Mouse (Mus musculus): ENCODE measurements around the gene Abcd1. TPM values are rescaled to one million over a fixed set of nuclear protein-coding genes. Genes with fewer than 3 reads are reported as not detected.

The Abcd1 gene
- total RNA-seq (2021) = 10 to 100 TPM; 24.7 to 31.8 TPM
- long read RNA-seq, experiment 1, transcript Abcd1-201 (10 exons, 3,648 nt) = major isoform, 8 of 12 reads
- long read RNA-seq, experiment 1, partial matches to known transcripts = 3 of 12 reads
- long read RNA-seq, experiment 1, other reads (novel, unspliced or antisense) = 1 of 12 reads
- long read RNA-seq, experiment 2, transcript Abcd1-201 (10 exons, 3,648 nt) = major isoform, 13 of 17 reads
- long read RNA-seq, experiment 2, partial matches to known transcripts = 2 of 17 reads
- long read RNA-seq, experiment 2, other reads (novel, unspliced or antisense) = 2 of 17 reads

DNA sequence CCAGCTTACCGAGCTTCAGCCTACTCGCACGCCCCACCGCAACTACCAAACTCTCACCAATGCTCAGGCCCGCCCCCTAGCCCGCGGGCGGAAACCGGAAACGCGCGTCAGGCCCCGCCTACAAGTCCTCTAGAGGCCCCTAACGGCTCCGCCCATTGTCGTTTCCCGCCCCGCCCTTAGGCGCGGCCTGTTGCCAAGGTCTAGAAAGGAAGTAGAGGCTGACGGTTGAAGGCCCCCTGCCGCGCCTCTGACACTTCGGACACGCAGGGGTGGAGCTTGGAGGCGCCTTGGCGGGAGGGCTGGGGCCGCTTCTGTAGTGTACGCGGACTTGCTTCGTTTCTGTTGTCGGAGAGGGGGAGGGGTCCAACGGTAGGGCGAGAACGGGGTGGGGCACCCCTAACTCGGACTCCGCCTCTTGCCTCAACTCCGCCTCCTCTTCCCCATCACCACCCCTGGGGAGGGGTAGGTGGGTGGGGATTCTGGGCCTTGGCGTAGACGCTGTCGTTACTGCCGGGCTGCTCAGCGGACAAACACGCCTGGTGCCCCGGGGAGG is at the start of gene Abcd1, which contains the start of gene Bcap31:
Abcd1 (plus strand) TSS at position 489 of the 553 bp plus-strand sequence.
Bcap31 (minus strand) TSS at position 67 of the 553 bp plus-strand sequence.
- DNase-seq = peak; percentile 94

DNA sequence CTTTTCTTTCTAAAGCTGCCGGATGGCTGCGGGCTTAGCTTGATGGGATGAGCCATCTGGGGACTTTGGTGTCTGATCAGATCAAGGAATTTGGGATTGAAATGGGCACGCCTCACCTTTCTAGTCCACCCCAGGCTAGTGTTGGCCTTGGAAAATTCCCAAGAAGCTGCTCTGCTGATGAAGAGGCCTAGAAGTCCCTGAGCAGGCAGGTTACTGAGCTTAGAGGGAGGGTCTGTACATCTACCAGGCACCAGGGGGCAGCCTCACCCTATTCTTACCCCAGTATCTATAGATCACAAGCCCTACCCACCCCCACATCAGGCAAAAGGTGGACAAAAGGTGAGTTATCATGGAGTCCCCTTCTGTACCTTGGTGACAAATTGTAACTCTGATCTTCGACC is 44.4 kb upstream of the Abcd1 start:
- peak; percentile 59 for DNase-seq

DNA sequence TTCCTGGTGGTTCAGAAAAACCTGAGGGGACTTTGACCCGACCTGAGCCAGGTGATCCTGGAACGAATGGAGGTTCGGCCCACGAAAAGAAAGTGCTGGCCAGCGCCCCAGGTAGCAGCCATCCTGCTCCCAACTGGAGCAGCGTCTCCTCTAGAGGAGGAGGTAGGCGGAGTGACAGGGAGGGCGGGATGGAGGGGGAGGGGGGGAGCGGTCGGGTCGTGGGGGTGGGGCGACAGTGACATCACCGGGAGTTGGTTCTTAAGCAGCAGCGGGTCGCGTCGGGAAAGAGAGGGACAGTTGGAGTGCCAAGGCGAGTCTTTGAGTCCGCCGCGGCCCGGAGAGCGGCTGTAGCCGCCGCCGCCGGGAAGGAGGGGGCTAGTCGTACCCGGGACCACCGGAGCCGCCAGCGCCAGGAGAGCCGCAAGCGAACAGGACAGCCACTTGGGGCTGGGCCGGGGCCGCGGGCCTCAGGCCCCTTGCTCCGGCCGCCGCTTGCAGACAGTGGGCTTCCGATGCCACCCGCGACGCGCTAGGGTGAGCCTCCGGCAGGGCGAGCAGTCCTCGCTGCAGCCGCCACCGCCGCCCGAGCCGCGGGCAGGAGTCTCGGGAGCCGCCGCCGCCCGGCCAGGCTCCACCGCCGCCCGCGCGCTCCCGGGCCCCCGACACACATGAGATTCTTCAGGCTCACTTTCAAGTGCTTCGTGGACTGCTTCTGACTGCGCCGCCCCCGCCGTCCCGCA is 43.3 kb upstream of the Abcd1 start, which contains the start of gene Slc6a8:
Slc6a8 (plus strand) TSS at position 272 of the 740 bp plus-strand sequence.
- peak; percentile 84 for DNase-seq

DNA sequence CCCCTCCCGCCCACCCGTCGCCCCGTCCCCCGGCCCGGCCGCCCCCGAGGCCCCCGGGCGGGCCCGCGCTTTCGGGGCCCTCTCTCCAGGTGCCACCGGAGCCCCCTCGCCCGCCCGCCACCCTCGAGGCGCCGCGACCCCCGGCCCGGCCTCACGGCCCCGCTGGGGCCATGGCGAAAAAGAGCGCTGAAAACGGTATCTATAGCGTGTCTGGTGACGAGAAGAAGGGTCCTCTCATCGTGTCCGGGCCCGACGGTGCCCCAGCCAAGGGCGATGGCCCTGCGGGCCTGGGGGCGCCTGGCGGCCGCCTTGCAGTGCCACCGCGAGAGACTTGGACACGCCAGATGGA is 42.8 kb upstream of the Abcd1 start:
- no peak for DNase-seq

DNA sequence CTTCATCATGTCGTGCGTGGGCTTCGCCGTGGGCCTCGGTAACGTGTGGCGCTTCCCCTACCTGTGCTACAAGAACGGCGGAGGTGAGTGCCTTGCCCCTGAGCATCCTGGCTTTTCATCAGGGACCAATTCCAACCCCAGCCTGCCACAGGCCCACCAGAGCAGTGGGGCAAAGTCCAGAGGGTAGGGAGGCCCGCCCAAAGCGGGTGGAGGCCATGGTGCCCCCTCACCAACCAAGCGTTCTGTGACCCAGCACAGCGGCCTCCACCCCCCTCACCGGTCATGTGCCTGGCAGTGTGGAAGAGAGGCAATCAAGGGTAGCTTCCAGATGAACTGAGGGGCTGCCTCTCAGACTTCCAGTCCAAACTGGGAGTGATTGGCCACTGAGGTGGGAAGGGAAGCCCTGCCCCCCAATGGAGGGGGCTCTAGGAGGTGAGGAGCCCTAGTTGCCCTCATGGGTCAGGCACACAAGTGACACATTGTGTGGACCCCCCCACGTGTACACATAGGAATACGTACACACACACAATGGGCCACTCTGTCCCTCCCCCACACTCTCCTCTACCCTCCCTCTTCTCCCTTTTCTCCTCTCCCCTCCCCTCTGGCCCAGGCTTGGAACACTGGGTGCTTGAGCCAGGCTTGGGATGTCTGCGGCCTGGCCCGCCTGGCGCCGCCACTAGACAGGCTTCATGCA is 42.3 kb upstream of the Abcd1 start:
- peak; percentile 20 for DNase-seq

DNA sequence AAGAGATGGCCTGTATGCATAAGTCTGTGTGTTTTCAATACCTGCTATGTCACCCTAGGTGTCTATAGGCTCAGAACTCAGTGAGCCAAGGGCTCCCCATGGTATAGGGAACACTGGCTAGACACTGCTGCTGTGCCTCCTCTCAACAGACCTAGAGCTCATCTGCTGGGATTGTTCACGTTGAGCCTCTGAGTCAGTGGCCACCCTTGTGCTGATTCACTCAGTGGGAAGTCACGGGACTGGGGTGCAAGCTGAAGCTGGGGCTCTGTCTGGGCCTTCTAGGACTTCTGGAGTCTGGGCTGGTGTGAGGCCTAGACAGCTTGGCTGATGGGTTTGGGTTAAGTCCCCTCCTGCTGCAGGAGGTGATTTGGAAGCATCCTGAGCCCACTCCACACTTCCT is 41.2 kb upstream of the Abcd1 start:
- no peak for DNase-seq

DNA sequence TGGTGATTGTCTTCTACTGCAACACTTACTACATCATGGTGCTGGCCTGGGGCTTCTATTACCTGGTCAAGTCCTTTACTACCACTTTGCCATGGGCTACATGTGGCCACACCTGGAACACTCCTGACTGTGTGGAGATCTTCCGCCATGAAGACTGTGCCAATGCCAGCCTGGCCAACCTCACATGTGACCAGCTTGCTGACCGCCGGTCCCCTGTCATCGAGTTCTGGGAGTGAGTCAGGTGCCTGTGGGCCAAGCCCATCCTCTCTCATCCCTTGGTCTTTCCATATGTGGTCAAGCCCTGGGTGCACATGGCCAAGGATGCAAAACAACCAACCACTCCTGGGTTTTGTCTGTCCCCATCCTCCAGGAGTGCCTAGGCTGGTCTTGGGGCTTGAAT is 39.7 kb upstream of the Abcd1 start:
- no peak for DNase-seq

DNA sequence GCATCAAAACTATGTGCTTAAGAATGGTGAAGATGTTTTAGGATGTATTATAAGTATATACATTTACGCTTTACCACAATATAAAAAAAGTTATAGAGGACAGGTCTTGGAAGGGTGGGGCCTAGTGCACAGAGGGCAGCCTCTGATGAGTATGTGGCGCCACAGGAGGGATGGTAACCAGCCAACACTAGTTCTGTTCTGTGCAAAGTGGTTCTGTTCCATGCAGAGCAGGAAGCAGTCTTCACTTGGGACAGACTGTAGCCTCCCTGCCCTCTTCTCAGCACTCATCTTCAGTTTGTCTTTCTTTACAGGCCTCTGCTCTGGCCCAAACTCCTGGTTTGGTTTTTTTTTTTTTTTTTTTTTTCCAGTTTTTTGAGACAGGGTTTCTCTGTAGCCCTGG is 32.2 kb upstream of the Abcd1 start:
- DNase-seq = no peak

DNA sequence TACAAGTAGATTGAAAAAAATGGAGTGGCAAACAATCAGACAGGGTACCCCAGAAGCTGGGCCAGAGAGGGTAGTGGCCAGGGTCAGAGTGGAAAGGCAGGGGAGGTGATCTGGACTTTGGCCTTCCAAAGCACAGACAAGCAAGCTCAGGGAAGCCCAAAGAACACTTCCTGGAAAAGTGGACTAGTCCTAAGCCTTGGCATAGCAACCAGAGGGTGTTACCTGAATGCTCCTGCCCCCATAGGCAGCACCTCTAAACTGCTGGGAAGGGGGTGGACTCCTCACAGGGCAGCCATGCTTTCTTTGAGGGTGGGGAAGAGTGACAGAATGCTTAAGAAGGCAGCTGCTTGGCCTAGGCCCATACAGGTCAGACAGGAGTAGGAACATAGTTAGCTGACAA is 31.4 kb upstream of the Abcd1 start:
- DNase-seq = no peak

DNA sequence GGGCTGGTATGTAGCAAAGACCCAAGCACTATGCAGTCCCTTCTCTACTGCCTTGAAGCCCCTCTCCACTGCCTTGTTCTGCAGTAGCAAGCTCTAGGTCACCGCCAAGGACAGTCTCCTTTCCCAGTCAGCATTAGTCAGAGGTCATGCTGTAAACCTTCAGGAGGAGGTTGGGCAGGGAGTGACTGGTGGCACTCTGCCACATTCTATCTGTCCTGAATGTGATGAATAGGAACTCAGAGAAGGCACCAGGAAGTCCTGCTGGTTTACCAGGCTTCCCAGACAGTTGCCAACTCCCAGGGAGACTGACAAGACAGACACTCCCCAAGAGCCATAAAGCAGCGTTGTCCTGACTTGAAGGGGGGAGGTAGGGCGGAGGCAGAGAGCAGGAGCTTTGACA is 30.8 kb upstream of the Abcd1 start:
- DNase-seq = peak; percentile 67

DNA sequence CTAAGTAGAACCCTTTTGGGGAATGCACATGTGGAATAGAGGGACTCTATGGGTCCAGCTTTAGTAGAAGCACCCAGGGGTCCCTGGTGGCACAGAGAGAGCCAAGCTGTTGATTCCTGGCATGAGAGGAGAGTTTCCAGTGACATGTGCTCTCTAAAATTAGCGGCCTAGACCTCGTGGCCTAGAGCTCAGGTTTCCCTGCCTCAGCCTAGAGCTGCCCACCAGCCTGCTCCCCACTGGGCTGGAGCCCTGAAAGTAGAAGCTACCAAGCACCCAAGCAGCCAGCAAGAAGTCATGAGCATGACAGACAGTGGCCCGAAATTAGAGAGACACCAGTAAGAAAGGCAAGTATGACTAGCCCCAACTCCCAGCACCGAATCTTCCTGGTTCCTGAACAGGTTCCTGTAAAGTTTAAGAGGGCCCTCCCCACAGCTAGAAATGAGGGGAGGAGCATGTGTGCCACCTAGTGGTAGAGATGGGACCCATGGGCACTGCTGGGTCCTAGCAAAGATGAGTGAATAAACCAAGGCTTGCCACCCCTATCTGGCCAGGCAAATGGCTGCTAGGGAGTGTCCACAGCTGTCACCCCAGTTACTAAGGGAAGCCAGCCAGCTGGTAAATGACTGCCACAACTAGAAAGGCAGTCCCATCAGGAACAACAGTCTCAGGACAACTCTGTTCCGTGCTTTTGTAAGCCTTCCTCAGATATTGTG is 25.3 kb upstream of the Abcd1 start:
- peak; percentile 73 for DNase-seq

DNA sequence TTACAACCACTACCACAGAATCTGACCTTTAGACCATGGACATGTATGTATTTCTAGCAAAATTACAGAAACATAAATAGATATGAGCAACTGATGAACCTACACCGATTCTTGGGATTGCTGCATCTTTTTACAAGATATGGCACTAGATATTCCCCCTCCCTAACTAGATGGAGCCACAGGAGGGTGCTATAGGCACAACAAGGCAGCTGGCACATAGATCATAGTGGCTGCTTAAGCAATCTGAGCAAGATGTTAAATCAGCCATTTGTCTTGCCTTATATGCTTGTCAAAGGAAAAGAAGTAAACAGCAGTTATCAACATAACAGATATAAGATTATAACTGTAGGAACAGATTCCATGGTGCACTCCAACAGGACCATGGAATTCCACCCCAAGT is 15.9 kb upstream of the Abcd1 start:
- no peak for DNase-seq

DNA sequence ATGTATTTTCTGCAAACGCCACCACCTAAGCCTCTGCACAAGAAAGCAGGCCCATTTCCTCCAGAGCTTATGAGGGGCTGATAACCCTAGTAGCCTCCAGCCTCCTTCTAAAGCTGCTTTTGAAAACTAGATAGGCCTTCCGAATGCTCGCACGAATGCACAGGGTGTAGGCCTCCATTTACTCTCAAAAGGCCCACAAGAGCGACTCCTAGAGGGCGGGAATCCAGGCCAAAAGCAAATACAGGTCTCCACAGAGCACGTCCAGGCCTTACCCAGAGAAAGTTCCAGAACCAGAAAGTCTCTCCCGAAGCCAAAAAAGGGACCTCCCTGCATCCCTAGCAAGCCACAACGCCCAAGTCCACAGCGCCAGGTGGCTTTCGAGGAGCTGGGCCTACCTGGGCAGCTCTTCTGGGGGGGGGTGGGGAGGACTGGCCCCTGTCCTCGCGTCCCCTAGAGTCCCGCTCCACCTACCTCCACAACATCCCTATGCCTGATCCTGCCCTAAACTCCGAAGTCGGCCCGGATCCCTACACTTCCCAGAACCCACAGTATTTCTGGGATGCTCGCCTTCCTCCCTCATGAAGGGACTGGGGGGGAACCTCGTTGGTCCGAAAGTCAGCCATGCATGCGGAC is 805 bp upstream of the Abcd1 start:
- DNase-seq = peak; percentile 57

DNA sequence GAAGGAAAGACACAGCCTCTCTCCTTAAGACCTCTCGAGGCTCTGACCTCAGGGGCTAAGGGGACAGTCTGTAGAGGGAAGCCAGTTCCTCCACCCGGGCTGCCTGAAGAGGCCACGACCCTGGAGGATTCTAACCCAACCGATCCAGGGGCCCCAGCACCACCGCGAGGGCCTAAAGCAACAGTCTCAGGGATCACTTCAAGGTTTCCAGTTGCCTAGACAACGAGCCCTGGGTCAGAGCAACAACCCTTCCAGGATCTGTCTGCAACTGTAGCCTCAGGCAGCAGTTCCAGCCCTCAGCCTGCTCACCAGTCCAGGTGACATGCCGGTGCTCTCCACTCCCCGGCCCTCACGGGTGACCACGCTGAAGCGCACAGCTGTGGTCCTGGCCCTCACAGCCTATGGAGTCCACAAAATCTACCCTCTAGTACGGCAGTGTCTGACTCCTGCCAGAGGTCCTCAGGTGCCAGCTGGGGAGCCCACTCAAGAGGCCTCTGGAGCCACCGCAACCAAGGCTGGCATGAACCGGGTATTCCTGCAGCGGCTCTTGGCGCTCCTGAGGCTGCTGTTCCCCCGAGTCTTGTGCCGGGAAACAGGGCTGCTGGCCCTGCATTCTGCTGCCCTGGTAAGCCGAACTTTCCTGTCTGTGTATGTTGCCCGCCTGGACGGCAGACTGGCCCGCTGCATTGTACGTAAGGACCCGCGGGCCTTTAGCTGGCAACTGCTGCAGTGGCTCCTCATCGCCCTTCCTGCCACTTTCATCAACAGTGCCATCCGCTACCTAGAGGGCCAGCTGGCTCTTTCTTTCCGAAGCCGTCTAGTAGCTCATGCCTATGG is 530 bp downstream of the Abcd1 start:
- peak; percentile 26 for DNase-seq

DNA sequence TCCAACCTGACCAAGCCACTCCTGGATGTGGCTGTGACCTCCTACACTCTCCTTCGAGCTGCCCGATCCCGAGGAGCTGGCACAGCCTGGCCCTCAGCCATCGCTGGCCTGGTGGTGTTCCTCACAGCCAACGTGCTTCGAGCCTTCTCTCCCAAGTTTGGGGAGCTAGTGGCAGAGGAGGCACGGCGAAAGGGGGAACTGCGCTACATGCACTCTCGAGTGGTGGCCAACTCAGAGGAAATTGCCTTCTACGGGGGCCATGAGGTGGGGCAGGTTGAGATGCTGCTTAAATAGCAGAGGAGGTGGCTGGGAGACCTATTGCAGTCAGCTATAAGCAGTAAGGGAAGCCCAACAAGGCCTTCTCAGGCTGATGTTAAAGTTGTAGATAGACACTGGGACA is 1.3 kb downstream of the Abcd1 start:
- DNase-seq = peak; percentile 19

DNA sequence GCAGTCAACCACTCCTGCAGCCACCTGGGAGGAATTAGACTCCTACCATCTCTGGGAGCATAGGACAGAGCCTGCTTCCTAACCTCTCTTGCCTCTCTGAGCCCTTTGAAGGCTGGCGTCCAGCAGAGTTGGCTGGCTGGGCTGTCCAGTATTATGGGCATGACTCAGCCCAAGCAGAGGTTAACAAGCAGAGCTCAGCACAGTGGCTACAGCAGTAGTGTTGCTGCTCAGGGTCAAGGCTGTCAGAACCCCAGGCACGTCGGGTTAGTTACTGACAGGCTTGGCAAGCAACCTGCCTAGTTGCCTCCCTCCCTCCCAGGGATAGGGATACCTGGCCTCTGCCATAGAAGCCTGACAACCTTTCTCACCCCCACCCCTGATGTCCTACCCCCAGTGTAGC is 1.9 kb downstream of the Abcd1 start:
- peak; percentile 56 for DNase-seq

DNA sequence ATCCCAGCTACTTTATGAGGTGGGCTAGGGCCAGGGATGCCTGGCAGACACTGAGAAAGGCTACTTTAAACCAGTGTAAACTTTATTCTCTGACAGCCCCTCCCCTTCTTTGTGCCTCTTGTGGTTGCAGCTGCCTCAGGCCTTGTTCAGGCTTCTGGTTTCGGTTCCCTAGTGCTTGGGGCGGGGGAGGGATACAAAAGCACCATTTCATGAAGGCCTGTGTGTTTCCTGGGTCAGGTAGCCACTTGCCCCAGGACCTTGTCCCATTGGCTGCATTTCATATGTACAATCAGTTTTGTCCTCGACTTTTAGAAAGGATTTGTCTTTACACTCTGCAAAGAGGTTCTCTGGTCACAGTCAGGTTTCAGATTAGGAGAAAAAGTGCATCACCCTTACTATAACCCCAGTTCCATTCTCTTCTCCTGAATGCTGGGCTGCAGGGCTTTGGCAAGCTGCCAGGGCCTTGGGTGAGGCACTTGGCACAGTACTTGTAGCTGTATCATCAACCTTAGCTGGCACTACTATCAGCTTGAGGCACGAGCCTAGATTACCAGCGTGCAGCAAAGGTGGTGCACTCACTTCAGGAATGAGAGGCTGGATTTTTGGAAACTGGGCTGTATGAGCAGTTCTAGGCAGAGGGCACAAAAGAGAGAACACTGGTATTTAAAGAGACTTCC is 2.4 kb downstream of the Abcd1 start:
- DNase-seq = peak; percentile 76

DNA sequence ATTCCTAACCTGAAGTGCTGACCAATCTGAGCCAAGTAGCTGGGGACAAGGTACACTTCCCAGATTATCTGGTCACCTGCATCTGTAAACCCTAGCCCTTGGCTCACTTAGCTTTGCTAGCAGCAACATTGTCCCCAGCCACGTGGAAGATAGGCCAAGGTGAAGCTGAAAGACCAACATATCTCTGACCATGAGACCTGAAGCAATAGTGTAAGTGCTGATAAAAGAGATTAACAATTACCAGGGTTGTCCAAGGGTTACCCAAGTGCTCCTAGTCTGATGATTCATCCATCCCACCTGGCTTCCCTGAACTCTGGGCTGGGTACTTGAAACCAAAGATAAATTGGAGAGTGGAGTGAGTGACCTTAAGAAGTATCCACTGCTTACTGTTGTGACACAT is 14.5 kb downstream of the Abcd1 start:
- DNase-seq = no peak

DNA sequence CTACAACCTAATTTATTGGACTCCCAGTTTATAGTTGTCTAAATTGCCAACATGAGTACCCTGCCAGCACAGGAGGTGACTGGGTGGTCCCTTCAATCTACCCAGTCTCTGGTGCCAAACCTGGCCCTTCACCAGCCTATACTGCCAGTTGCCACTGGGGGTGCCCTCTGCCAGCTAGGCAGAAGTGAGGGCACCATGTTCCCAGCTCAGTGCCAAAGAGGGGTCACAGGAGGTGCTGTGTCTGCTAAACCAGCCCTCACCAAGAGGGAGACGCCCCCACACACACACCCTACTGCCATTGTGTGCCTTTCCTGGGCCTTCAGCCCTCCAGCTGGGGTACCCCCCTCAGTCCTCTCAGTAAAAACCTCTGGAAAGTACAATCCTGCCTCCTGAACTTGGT is 21.8 kb downstream of the Abcd1 start:
- peak; percentile 8 for DNase-seq

DNA sequence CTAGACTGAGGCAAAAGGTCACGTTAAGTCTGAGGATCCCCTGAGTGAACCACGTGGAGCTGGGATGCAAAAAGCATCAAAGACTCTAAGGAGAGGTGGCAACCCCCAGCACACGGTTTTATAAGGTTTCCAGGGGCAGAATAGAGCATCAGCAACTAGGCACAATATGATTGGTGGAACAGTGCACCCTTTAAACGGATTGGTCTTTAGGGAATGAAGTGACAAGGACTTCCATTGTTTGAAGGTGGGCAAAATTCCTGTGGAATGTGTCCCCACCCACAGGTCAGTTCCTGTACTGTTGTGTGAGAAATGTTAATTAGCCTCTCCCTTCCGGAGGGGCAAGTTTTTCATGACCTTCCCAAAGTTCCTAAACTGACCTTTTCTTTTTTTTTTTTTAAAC is 22.8 kb downstream of the Abcd1 start:
- no peak for DNase-seq

Measured in adrenal gland, postnatal 10 days (tissue).